Comparison of ENCODE assay signal across 18 mouse cellular contexts in the genomic region with DNA sequence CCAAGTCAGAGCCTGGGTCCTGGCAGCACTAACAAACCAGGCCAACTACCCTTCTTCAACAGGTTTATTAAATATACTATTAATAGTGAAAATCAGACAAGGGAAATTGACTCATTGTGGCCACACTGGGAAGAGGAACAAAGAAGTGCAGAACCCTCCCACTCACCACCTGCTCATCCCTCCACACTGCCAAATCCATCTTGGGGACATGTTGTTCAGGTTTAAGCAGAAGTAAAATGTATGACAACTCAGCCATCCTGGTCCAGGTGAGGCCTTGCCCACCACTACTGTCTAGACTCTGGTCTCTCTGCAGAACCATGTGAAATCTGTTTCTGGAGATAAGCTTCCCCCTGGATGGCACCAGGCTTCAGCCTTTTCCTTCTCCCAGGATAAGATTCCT. TPM values are rescaled to one million over a fixed set of nuclear protein-coding genes. Genes with fewer than 3 reads are reported as not detected.
DNase-seq lines count a peak whose midpoint lies in the region; ATAC-seq lines count a peak whose summit lies in the region.
"Had no signal": no experiment of that assay in that cellular context is flagged by ENCODE, and none has a peak within 500 bp of the region (broad histone marks: within the 10 kb centered on the region; RNA-seq: fewer than 3 reads in every experiment).

No protein-coding gene starts in this region.

- no peak overlapping the region for H3K27ac ChIP-seq in midbrain, embryonic 11.5 days (ENCODE audit: low read depth, low read length)
- H3K27ac ChIP-seq in midbrain, embryonic 16.5 days (ENCODE audit: low read length) = no peak overlapping the region
- H3K27ac ChIP-seq: embryonic facial prominence, embryonic 13.5 days; gastrocnemius, adult 2 months; midbrain, embryonic 12.5 days had no signal

- no peaks in the 10 kb centered on the region for H3K36me3 ChIP-seq in midbrain, embryonic 11.5 days (ENCODE audit: control insufficient read depth, insufficient read depth, low read length)
- no peaks in the 10 kb centered on the region for H3K36me3 ChIP-seq in midbrain, embryonic 16.5 days (ENCODE audit: control insufficient read depth, insufficient read depth, low read length)
- H3K36me3 ChIP-seq in splenic B cell, adult 2 months (ENCODE audit: control insufficient read depth, insufficient read depth, low read length, poor library complexity, severe bottlenecking) = no peaks in the 10 kb centered on the region
- H3K36me3 ChIP-seq: embryonic facial prominence, embryonic 13.5 days; G1E; midbrain, embryonic 12.5 days had no signal

- H3K4me3 ChIP-seq in midbrain, embryonic 11.5 days (ENCODE audit: low read depth, low read length) = no peak overlapping the region
- H3K4me3 ChIP-seq in midbrain, embryonic 16.5 days (ENCODE audit: low read depth, low read length) = no peak overlapping the region
- H3K4me3 ChIP-seq: embryonic facial prominence, embryonic 13.5 days; gastrocnemius, adult 2 months; midbrain, embryonic 12.5 days had no signal

- H3K9ac ChIP-seq in midbrain, embryonic 11.5 days (ENCODE audit: low read length) = no peak overlapping the region
- no peak overlapping the region for H3K9ac ChIP-seq in midbrain, embryonic 16.5 days (ENCODE audit: low read depth, low read length)
- H3K9ac ChIP-seq: embryonic facial prominence, embryonic 13.5 days; midbrain, embryonic 12.5 days had no signal

- no peaks in the 10 kb centered on the region for H3K27me3 ChIP-seq in midbrain, embryonic 11.5 days (ENCODE audit: control insufficient read depth, insufficient read depth, low read length)
- no peaks in the 10 kb centered on the region for H3K27me3 ChIP-seq in midbrain, embryonic 16.5 days (ENCODE audit: control insufficient read depth, insufficient read depth, low read depth, low read length)
- no peaks in the 10 kb centered on the region for H3K27me3 ChIP-seq in splenic B cell, adult 2 months (ENCODE audit: control insufficient read depth, insufficient read depth, low read length, poor library complexity, severe bottlenecking)
- H3K27me3 ChIP-seq: embryonic facial prominence, embryonic 13.5 days; midbrain, embryonic 12.5 days had no signal

- no peak overlapping the region for H3K4me2 ChIP-seq in midbrain, embryonic 11.5 days
- H3K4me2 ChIP-seq in midbrain, embryonic 16.5 days (ENCODE audit: low read length) = no peak overlapping the region
- H3K4me2 ChIP-seq: embryonic facial prominence, embryonic 13.5 days; midbrain, embryonic 12.5 days had no signal

- no peaks in the 10 kb centered on the region for H3K4me1 ChIP-seq in midbrain, embryonic 11.5 days (ENCODE audit: control insufficient read depth, insufficient read depth, low read length)
- no peaks in the 10 kb centered on the region for H3K4me1 ChIP-seq in midbrain, embryonic 16.5 days (ENCODE audit: control insufficient read depth, insufficient read depth, low read length)
- H3K4me1 ChIP-seq: embryonic facial prominence, embryonic 13.5 days; midbrain, embryonic 12.5 days had no signal

- DNase-seq in frontal cortex, postnatal 25 days (ENCODE audit: low spot score in 2 of 2) = no peak
- DNase-seq in midbrain, embryonic 11.5 days (ENCODE audit: low spot score, missing footprints) = peak; percentile 14
- peak; percentile 34 to 38 for DNase-seq in layer of hippocampus, postnatal 10 days (ENCODE audit: low spot score in 2 of 2)
- peak; percentile 9 for DNase-seq in splenic B cell, adult 2 months (ENCODE audit: low read depth, low spot score)
- no peak for DNase-seq in embryo, embryonic 10.5 days (ENCODE audit: low spot score)
- DNase-seq in gastrocnemius, postnatal 25 days = no peak
- DNase-seq: cerebellum, adult 8-10 months; gastrocnemius, adult 2 months; heart, postnatal 4 days; kidney, postnatal 10 days; thymus, adult 18-20 months had no signal

- ATAC-seq in frontal cortex, adult (ENCODE audit: low TSS enrichment) = peak; percentile 57
- no peak for ATAC-seq in midbrain, embryonic 11.5 days (ENCODE audit: low FRiP score)
- no peak for ATAC-seq in midbrain, embryonic 16.5 days
- ATAC-seq: activated CD4-positive, CD25-positive, alpha-beta regulatory T cell, adult 4 months; intestine, embryonic 16.5 days had no signal

- no peaks in the 10 kb centered on the region for H3K9me3 ChIP-seq in midbrain, embryonic 11.5 days (ENCODE audit: control insufficient read depth, low read length)
- H3K9me3 ChIP-seq in midbrain, embryonic 16.5 days (replicated peaks; ENCODE audit: control insufficient read depth, low read length, poor library complexity, severe bottlenecking) = no peaks in the 10 kb centered on the region
- H3K9me3 ChIP-seq: embryonic facial prominence, embryonic 13.5 days; G1E; midbrain, embryonic 12.5 days had no signal

RNA-seq across cellular contexts. Expression of a gene that starts 10.8 kb away (rescaled TPM):
- 152 and 155 TPM in 2 replicates for polyA plus RNA-seq in midbrain, embryonic 11.5 days (2014; fragmentation: Nextera tagmentation; extraction: Ambion mirVana)
- polyA plus RNA-seq in midbrain, embryonic 16.5 days (2015; fragmentation: Nextera tagmentation; extraction: Ambion mirVana) = 181 and 190 TPM in 2 replicates
- 100 to 1,000 TPM; 180 to 185 TPM for total RNA-seq in layer of hippocampus, postnatal 10 days (2021)
- total RNA-seq in gastrocnemius, postnatal 25 days (2021) = 1 to 10 TPM; 6.9 to 8.2 TPM

RNA-seq across cellular contexts. Expression of a gene that starts 32.0 kb away (rescaled TPM):
- polyA plus RNA-seq in midbrain, embryonic 11.5 days (2014; fragmentation: Nextera tagmentation; extraction: Ambion mirVana) = 334 and 352 TPM in 2 replicates
- polyA plus RNA-seq in midbrain, embryonic 16.5 days (2015; fragmentation: Nextera tagmentation; extraction: Ambion mirVana) = 278 and 290 TPM in 2 replicates
- total RNA-seq in layer of hippocampus, postnatal 10 days (2021) = 100 to 1,000 TPM in 1 of 2 experiments, 10 to 100 TPM in 1; 90.7 to 113 TPM
- 10 to 100 TPM; 81.8 to 94.5 TPM for total RNA-seq in gastrocnemius, postnatal 25 days (2021)

RNA-seq across cellular contexts. Expression of a gene that starts 32.1 kb away (rescaled TPM):
- 121 and 128 TPM in 2 replicates for polyA plus RNA-seq in midbrain, embryonic 11.5 days (2014; fragmentation: Nextera tagmentation; extraction: Ambion mirVana)
- polyA plus RNA-seq in midbrain, embryonic 16.5 days (2015; fragmentation: Nextera tagmentation; extraction: Ambion mirVana) = 19.5 and 21.9 TPM in 2 replicates
- total RNA-seq in layer of hippocampus, postnatal 10 days (2021) = 10 to 100 TPM; 10.4 to 12.5 TPM
- total RNA-seq in gastrocnemius, postnatal 25 days (2021) = 1 to 10 TPM; 2.9 to 3.7 TPM

Comparison
In these comparisons a context has a peak if more than half of its experiments do, and no peak if none do; other contexts are left out.
1. DNase-seq: peak in midbrain, embryonic 11.5 days (single experiment), layer of hippocampus, postnatal 10 days (2 of 2) and splenic B cell, adult 2 months (single experiment); none in frontal cortex, postnatal 25 days (0 of 2), embryo, embryonic 10.5 days (single experiment) and gastrocnemius, postnatal 25 days (single experiment).
2. RNA of a gene that starts 10.8 kb away (total RNA-seq): 180 to 185 TPM in layer of hippocampus, postnatal 10 days; 6.9 to 8.2 TPM in gastrocnemius, postnatal 25 days; every median in the first group is over 10 times any median in the second.